In the genomic region with DNA sequence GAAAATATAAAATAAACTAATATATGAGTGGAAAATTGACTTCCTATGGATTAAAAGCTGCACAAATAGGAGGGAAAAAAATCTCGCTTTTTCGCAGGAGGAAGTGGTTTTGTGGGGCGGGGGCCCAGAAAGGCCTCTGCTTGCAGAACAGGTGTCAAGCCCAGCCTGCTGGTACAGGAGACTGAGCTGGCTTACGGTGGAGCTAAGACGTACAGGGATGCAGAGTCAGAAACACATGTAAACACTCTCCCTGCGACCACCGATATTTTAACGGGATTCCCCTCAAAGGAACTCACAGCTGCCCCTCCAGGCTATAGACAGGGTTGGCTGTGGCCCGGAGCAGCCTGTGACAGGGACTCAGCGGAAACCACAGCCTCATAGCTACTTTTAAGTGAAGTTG, we compare ENCODE assay signal across 28 mouse cellular contexts.
DNase-seq lines count a peak whose midpoint lies in the region; ATAC-seq lines count a peak whose summit lies in the region.
"Had no signal": no experiment of that assay in that cellular context is flagged by ENCODE, and none has a peak within 500 bp of the region (broad histone marks: within the 10 kb centered on the region; RNA-seq: fewer than 3 reads in every experiment).

No protein-coding gene starts in this region.

- peak; percentile 61 for ATAC-seq in CD4-positive, CD25-positive, alpha-beta regulatory T cell, adult 4 months
- ATAC-seq in megakaryocyte, adult 5-6 weeks (ENCODE audit: poor library complexity, severe bottlenecking): no peak
- ATAC-seq in heart, embryonic 11.5 days (replicated peaks; ENCODE audit: insufficient number of reproducible peaks, low FRiP score, low TSS enrichment): no peak
- ATAC-seq: forebrain, embryonic 15.5 days; intestine, embryonic 15.5 days; midbrain, embryonic 15.5 days had no signal

- DNase-seq in CD4-positive helper T cell, adult 2 months (ENCODE audit: low read depth, low spot score): peak; percentile 67
- peak; percentile 63 for DNase-seq in induced T-regulatory cell, adult 2 months (ENCODE audit: low read depth)
- peak; percentile 72 to 77 for DNase-seq in thymus, postnatal 10 days (ENCODE audit: low spot score in 2 of 2)
- no peak for DNase-seq in urinary bladder, postnatal 14 days (ENCODE audit: low spot score)
- no peak for DNase-seq in lung, adult 18-20 months
- DNase-seq: adrenal gland, postnatal 14 days; gastrocnemius, postnatal 10 days; heart, adult 11 months; heart, postnatal 36 days; kidney, adult 9 months; kidney, postnatal 25 days; layer of hippocampus, postnatal 36 days; retina, postnatal 1 day; right cerebral cortex, postnatal 4 days had no signal

- no peak overlapping the region for H3K9ac ChIP-seq in heart, embryonic 11.5 days (ENCODE audit: low read depth, low read length)
- H3K9ac ChIP-seq: embryonic facial prominence, embryonic 15.5 days; forebrain, embryonic 15.5 days; hindbrain, embryonic 14.5 days; intestine, embryonic 15.5 days; limb, embryonic 12.5 days; lung, embryonic 14.5 days; midbrain, embryonic 15.5 days; neural tube, embryonic 13.5 days had no signal

- H3K36me3 ChIP-seq in heart, embryonic 11.5 days (ENCODE audit: control insufficient read depth, insufficient read depth, low read length): no peaks in the 10 kb centered on the region
- H3K36me3 ChIP-seq: embryonic facial prominence, embryonic 15.5 days; forebrain, embryonic 15.5 days; G1E; intestine, embryonic 15.5 days; limb, embryonic 12.5 days; midbrain, embryonic 15.5 days; neural tube, embryonic 13.5 days had no signal

- H3K4me2 ChIP-seq in heart, embryonic 11.5 days: no peak overlapping the region
- H3K4me2 ChIP-seq: embryonic facial prominence, embryonic 15.5 days; forebrain, embryonic 15.5 days; hindbrain, embryonic 14.5 days; intestine, embryonic 15.5 days; limb, embryonic 12.5 days; liver, embryonic 11.5 days; lung, embryonic 14.5 days; midbrain, embryonic 15.5 days; neural tube, embryonic 13.5 days had no signal

- no peak overlapping the region for H3K4me3 ChIP-seq in heart, embryonic 11.5 days (ENCODE audit: low read depth, low read length)
- H3K4me3 ChIP-seq: embryonic facial prominence, embryonic 15.5 days; forebrain, embryonic 15.5 days; intestine, embryonic 15.5 days; layer of hippocampus, adult 2 months; limb, embryonic 12.5 days; midbrain, embryonic 15.5 days; neural tube, embryonic 13.5 days had no signal

- H3K4me1 ChIP-seq in heart, embryonic 11.5 days (ENCODE audit: control insufficient read depth, insufficient read depth, low read length): no peaks in the 10 kb centered on the region
- H3K4me1 ChIP-seq: embryonic facial prominence, embryonic 15.5 days; forebrain, embryonic 15.5 days; intestine, embryonic 15.5 days had no signal

- peaks cover 11% of the 10 kb centered on the region for H3K27me3 ChIP-seq in heart, embryonic 11.5 days (ENCODE audit: control insufficient read depth, insufficient read depth, low read length)
- H3K27me3 ChIP-seq: embryonic facial prominence, embryonic 15.5 days; intestine, embryonic 15.5 days had no signal

- no peaks in the 10 kb centered on the region for H3K9me3 ChIP-seq in heart, embryonic 11.5 days (replicated peaks; ENCODE audit: control insufficient read depth, low read length)
- H3K9me3 ChIP-seq: embryonic facial prominence, embryonic 15.5 days; forebrain, embryonic 15.5 days; G1E; intestine, embryonic 15.5 days; limb, embryonic 12.5 days; midbrain, embryonic 15.5 days; neural tube, embryonic 13.5 days had no signal

- no peak overlapping the region for H3K27ac ChIP-seq in heart, embryonic 11.5 days (ENCODE audit: low read depth, low read length)
- H3K27ac ChIP-seq: embryonic facial prominence, embryonic 15.5 days; forebrain, embryonic 15.5 days; hindbrain, embryonic 14.5 days; intestine, embryonic 15.5 days; limb, embryonic 12.5 days; midbrain, embryonic 15.5 days; neural tube, embryonic 13.5 days had no signal

- WGBS in heart, embryonic 11.5 days (ENCODE audit: insufficient replicate concordance): 75% methylated on average over 10 of the region's 10 CpGs

Comparison
In these comparisons a context has a peak if more than half of its experiments do, and no peak if none do; other contexts are left out.
1. DNase-seq: peak in CD4-positive helper T cell, adult 2 months (single experiment), induced T-regulatory cell, adult 2 months (single experiment) and thymus, postnatal 10 days (2 of 2); none in urinary bladder, postnatal 14 days (single experiment) and lung, adult 18-20 months (0 of 2).